Mouse (Mus musculus) CH12F3 (cell line): ENCODE results near the gene Pawr.

ENCODE experiments used
- in situ Hi-C: fragments of 300-500 bp; cut with MboI; formaldehyde crosslinking; loops from 2 replicates; pipeline ENCODE4 v1.14.3; 2020; ENCODE audit warnings: low sequenced_read_pairs

The Pawr gene

DNA sequence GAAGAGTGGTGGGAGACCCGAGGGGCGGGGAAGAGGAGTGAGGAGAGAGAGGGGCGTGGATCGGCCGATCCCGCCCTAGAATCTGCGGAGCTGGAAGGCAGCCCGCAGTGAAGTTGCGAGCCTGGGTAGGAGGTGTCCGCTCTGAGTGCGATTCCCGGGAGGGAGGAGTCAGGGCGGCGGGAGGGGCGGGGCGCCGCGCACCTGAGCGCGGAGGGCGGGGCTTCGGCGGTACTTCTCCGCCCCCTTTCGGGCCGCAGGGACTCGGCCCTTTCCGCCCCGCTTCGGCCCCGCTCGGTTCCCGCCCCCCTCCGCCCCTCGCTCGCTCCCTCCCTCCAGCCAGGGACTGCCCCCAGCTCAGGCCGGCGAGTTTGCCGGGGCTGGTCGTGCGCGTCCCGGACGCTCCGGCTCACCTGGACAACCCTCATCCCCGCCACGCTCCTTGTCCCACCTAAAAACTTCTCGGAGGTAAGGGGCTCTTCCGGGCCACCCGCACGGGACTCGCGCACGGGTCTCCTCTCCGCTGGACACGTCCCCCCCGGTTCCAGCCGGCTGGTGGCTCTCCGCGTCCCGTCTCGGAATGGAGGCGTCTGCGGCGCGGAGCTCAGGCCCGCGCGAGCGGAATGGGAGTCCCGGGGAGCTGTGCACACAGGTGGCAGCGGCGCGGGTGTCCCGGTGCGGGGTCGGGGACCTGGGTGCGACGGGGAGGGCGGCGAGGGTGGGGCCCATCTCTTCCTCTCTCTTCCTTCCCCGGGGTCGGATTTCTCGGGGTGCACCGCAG, at the start of gene Pawr:
TSS of gene Pawr (plus strand) at position 338 of the 778 bp plus-strand sequence.
- in situ Hi-C loops: no loop called here

- in situ Hi-C loops: no loop called here
These were observed 49.6 kb upstream of the Pawr start for GRCm38 (mm10) chr10:108282351-108282750.

GRCm38 (mm10) chr10:108283418-108283817, 48.5 kb upstream of the Pawr start:
- in situ Hi-C loops: no loop called here

GRCm38 (mm10) chr10:108283837-108284236, 48.1 kb upstream of the Pawr start:
- in situ Hi-C loops: no loop called here

- in situ Hi-C loops: no loop called here
These were observed 47.5 kb upstream of the Pawr start for GRCm38 (mm10) chr10:108284445-108284844.

GRCm38 (mm10) chr10:108284977-108285376, 46.9 kb upstream of the Pawr start:
- in situ Hi-C loops: no loop called here

DNA sequence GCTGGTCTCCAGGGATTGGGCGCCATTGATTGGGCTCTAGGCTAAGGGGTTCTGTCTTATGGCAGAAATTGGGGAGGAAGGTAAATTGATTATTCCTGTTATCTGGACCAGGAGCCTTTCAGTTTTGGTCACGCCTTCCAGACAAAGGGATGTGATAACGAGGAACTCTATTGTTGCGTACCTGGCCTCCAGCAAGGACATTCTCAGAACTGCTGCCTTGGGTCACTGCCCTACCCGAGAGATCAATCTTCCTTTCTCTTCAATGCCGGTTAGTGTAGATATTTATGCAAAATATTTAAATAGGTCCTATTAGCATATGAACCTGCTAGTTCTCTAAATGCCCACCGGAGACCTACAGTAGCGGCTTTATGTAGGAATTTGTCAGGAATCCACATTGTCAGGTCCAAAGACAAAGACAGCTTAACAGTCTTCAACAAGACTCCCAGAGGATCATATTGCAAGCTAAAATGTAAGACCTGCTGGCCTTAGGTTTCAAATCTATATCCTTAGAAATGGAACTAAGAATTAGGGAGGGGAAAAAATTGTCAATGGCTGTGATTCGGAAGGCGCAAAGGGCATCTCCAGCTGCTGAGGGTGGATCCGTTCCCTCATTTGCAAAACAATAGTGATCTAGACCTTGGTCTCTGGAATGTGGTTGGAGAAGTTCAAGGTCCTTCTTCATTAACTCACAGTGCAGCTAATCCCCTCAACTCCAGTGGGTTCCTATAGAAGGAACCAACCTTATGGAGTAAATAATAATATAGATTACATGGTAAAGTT, 45.1 kb upstream of the Pawr start:
- in situ Hi-C loops: no loop called here

GRCm38 (mm10) chr10:108287438-108287801, 44.5 kb upstream of the Pawr start:
- in situ Hi-C loops: no loop called here

- in situ Hi-C loops: loop anchor here (10.0 kb wide), 1 partner anchor 155 kb away; no protein-coding TSS in a partner anchor
These were observed 41.9 kb upstream of the Pawr start for GRCm38 (mm10) chr10:108290046-108290445.

DNA sequence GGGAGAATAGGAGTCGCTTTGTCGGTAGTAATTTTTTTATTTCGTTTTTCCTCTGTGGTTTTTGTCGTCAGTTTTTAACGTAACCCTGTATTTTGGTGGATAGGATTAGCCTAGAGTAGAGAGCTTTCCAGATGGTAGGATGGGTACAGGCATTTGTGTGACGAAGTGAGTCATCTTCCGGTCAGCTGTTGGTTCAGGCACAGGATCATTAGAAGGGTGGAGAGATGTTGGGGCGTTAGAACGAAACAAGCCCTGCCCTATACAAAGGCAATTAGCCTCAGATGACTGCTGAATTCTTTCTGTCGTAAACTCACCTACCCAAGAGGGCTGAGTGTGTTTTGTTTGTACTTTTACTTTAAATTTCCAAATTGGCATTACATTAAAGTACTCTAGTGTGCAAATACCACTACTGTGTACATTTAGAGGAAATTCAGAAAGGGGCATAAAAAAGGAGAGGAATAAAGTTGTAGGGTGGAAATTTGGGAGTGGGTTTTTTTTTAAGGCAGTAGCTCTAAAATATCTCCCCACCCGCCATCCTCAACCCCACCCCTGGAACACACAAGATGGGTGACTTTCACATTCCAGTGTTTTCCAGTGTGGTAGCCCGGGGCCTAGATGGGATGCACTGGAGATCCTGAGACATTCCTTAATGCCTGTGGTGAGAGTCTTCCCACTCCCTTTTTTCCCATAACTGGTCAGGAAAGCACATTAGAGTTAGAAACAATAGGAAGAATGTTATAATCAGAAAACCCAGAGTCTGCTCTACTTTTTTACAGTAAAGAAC, 40.0 kb upstream of the Pawr start:
- in situ Hi-C loops: loop anchor here (10.0 kb wide), 1 partner anchor 153 kb away; no protein-coding TSS in a partner anchor

DNA sequence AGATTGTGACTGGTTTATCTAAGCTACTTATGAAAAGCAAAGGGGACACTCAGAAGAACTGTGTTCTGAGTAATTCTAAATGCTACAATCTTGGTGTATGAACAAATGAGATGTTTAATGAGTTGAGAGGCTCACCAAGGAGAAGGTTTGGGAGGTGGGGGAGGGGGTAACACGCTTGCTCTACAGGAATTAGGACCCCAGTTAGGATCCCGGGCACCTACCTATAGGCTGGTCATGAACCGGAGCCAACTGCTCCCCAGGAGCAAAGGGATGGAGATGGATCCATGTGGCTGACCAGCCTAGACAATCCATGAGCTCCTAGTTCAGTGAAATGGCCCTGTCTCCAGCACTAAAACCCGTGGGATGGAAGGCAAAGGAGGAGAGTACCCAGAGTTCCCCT, 39.3 kb upstream of the Pawr start:
- in situ Hi-C loops: loop anchor here (10.0 kb wide), 1 partner anchor 152 kb away; no protein-coding TSS in a partner anchor

GRCm38 (mm10) chr10:108293620-108294195, 38.2 kb upstream of the Pawr start:
- in situ Hi-C loops: loop anchor here (10.0 kb wide), 1 partner anchor 151 kb away; no protein-coding TSS in a partner anchor

DNA sequence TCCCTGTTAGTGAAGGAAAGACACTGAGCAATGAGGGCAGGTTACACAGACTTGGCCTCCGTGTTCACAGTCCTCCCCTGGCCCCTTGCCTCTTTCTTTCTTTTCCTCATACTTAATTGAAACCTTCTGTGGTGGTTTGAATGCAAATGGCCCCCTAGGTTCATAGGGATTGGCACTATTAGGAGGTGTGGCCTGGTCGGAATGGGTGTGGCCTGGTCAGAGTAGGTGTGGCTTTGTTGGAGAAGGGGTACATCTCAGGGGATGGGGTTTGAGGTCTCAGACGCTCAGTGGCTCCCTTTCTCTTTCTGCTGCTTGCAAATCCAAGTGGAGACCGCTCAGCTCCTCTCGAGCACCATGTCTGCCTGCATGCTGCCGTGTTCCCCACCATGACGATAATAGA, 37.2 kb upstream of the Pawr start:
- in situ Hi-C loops: loop anchor here (10.0 kb wide), 1 partner anchor 150 kb away; no protein-coding TSS in a partner anchor

DNA sequence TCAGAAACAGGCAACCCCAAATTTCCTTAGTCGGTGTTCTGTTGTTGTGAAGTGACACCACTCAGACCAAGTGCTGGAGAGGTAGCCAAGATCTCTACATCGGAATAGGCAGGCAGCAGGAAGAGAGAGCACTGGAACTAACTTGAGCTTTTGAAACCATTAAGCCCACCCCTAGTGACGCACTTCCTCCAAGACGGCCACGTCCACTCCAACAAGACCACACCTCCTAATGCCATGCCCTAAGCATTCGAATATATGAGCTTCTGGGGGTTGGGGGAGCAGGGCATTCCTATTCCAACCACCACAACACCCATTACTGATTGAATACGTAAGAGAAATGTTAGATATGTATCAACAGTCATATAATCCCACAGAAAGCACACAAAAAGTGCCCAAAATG, 35.5 kb upstream of the Pawr start:
- in situ Hi-C loops: loop anchor here (10.0 kb wide), 1 partner anchor 148 kb away; no protein-coding TSS in a partner anchor

DNA sequence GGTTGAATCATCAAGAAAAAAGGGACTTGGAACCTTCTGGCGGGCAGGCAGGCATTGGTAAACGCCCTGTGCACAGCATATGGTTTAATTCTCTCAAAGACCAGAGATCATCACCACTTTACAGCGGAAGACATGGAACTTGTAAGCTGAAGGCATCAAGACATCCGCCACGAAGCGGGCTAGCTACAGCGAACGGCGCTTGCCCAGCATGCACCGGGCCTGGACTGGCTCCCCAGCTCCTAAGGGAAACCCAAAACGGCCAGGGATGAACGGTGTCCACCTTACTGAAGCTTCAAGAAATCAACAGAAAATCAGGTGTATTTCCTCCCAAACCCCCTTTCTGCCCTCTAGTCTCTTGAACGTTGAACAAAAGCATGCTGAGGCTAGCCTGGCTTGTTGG, 33.7 kb upstream of the Pawr start:
- in situ Hi-C loops: loop anchor here (10.0 kb wide), 1 partner anchor 147 kb away; no protein-coding TSS in a partner anchor

DNA sequence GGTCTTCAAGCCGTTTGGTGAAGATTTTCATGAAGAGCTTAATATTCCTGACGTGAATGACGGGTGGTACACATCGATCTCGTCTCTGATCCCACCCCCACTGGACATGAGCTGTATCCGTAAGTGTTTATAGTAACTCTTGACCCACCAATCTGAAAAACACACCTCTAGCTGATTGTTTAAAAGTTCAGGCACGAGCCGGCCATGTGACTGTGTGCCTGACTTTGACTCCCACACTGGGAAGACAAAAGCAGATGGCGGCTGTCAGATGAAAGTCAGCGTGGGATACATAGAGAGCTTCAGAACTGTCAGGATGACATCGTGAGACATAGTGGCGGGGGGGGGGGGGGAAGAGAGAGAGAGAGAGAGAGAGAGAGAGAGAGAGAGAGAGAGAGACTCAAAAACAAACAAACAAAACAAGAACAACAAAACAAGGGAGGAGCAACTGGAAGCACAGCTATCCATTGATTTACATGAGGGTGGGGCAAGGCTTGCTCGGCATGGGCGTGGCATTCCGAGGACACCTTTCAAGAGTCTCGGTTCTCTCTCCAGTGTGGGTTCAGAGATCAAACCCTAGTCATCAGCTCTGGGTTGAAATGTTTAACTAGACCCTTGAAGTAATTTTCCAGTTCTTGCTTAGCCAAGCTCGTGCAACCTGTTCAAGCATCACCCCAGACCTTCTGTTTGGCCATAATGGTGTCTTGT, 32.9 kb upstream of the Pawr start:
- in situ Hi-C loops: loop anchor here (10.0 kb wide), 1 partner anchor 146 kb away; no protein-coding TSS in a partner anchor

GRCm38 (mm10) chr10:108299828-108300227, 32.1 kb upstream of the Pawr start:
- in situ Hi-C loops: loop anchor here (10.0 kb wide), 1 partner anchor 145 kb away; no protein-coding TSS in a partner anchor

GRCm38 (mm10) chr10:108300843-108301242, 31.1 kb upstream of the Pawr start:
- in situ Hi-C loops: no loop called here

DNA sequence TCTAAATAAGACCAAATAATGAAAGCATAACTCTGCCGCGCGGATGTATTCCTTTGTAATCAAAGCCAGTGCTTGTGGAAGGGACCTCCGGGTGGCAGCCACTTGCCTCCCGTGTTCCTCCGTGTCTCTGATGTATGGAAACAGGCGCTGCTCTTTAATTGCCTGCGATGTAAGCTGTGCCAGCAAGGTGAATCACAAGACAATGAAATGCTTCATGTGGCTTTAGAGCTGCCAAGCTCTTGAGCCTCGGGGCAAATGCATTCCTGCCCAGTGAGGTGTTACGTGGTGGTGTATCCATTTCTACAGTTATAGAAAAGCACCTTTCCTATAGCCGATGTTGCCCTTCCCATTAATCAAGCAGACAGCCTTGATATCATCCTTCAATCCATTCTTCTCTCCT, 24.1 kb upstream of the Pawr start:
- in situ Hi-C loops: no loop called here

- in situ Hi-C loops: no loop called here
These were observed 21.7 kb upstream of the Pawr start for GRCm38 (mm10) chr10:108310195-108310594.
